Mouse (Mus musculus) naive thymus-derived CD4-positive, alpha-beta T cell, adult 2 months (primary cell): ENCODE results near the gene Atp10b.

Source experiments
- DNase-seq: peaks from one replicate; pipeline ENCODE4 v3.0.0-alpha.2; 2011; ENCODE audit warnings: low read depth

The Atp10b gene

GRCm38 (mm10) chr11:43199358-43199757 lies 49.7 kb downstream of the Atp10b start:
- no peak for DNase-seq

GRCm38 (mm10) chr11:43200089-43200488 lies 50.4 kb downstream of the Atp10b start:
- DNase-seq: no peak

GRCm38 (mm10) chr11:43203580-43203979 lies 53.9 kb downstream of the Atp10b start:
- DNase-seq: no peak

GRCm38 (mm10) chr11:43213134-43213533 lies 63.5 kb downstream of the Atp10b start:
- DNase-seq: peak; percentile 10

GRCm38 (mm10) chr11:43213740-43214139 lies 64.1 kb downstream of the Atp10b start:
- DNase-seq: no peak

GRCm38 (mm10) chr11:43217021-43217420 lies 67.3 kb downstream of the Atp10b start:
- DNase-seq: no peak

GRCm38 (mm10) chr11:43230231-43230630 lies 80.6 kb downstream of the Atp10b start:
- DNase-seq: no peak

GRCm38 (mm10) chr11:43232073-43232472 lies 82.4 kb downstream of the Atp10b start:
- no peak for DNase-seq

- DNase-seq: no peak
These were observed 86.8 kb downstream of the Atp10b start for GRCm38 (mm10) chr11:43236360-43237039.

GRCm38 (mm10) chr11:43239804-43240203 lies 90.1 kb downstream of the Atp10b start:
- no peak for DNase-seq

- no peak for DNase-seq
These were observed 103.4 kb downstream of the Atp10b start for GRCm38 (mm10) chr11:43253034-43253433.

GRCm38 (mm10) chr11:43255262-43255661 lies 105.6 kb downstream of the Atp10b start:
- DNase-seq: no peak

GRCm38 (mm10) chr11:43257291-43257690 lies 107.6 kb downstream of the Atp10b start:
- DNase-seq: no peak

GRCm38 (mm10) chr11:43257781-43258180 lies 108.1 kb downstream of the Atp10b start:
- no peak for DNase-seq

- DNase-seq: no peak
These were observed 114.0 kb downstream of the Atp10b start for GRCm38 (mm10) chr11:43263548-43264218.

- no peak for DNase-seq
These were observed 117.8 kb downstream of the Atp10b start for GRCm38 (mm10) chr11:43267505-43267904.

GRCm38 (mm10) chr11:43269503-43270255 lies 120.0 kb downstream of the Atp10b start:
- no peak for DNase-seq

GRCm38 (mm10) chr11:43270256-43270806 lies 120.7 kb downstream of the Atp10b start:
- DNase-seq: no peak

- DNase-seq: no peak
These were observed 124.2 kb downstream of the Atp10b start for GRCm38 (mm10) chr11:43273896-43274295.

- no peak for DNase-seq
These were observed 147.9 kb downstream of the Atp10b start for GRCm38 (mm10) chr11:43297584-43297983.

- no peak for DNase-seq
These were observed 161.3 kb downstream of the Atp10b start for GRCm38 (mm10) chr11:43311000-43311399.
